Mouse (Mus musculus) left cerebral cortex, postnatal 10 days (tissue): ENCODE results near the gene Tmem238. TPM values are rescaled to one million over a fixed set of nuclear protein-coding genes. Genes with fewer than 3 reads are reported as not detected.
A peak's percentile ranks its signal among the peaks of the same experiment; 100 is the strongest.

Experiments
- DNase-seq, 2 experiments: peaks; one replicate each; pipeline ENCODE4 v3.0.0; 2021 to 2022; ENCODE audit warnings: low spot score in 2 of 2, mixed read lengths in 1 of 2; ENCODE audit errors: extremely low spot score in 1 of 2
- intact Hi-C: fragments of 180-260 bp; cut with DNase I; formaldehyde crosslinking; loops from one replicate; pipeline ENCODE4 v1.15.1; 2025
- total RNA-seq, 2 experiments: library from RNA; stranded (reverse); gene quantifications; 2 replicates each; pipeline ENCODE4 v1.2.3; 2021

Gene Tmem238
- total RNA-seq, 2 experiments from 2014 or later: 4.1 to 5.2 TPM

DNA sequence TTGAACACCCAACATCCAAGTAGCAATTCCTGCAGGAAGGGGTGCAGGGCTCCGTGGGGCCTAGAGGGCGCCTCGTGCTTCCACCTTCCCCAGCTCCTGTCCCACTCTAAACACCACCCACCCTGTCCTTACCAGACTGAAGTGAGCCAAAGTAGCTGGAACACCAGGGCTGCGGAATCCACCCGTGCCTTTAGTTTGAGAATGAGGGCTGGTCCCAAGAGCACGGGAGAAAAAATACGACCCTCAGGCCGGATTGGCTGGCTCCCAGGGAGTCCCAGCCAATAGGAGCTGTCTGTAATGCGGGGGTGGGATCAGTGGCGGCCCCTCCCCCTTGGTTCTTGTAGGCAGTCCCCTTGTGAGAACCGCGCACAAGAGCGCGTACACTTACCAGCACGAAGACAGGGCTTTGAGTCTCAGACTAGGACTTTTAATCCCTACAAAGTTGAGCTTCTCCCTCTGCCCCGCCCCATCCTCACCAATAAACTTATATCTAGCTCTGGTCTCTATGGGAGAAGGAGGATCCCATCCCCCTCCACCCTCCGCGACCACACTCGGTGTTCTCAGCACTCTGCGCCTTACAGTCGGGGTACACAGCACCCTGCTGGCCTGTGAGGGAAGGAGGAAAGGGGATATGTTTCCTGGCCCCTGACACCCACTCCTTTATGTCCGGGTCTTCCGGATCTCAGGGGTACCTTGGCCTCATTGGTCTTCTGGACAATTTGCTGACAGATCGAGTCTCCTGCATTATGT, 36.5 kb downstream of the Tmem238 start, which contains the start of gene Cox6b2:
Gene Cox6b2, minus strand, starts transcription at position 274 of the 750 bp plus-strand sequence.
- intact Hi-C loops: no loop called here
- DNase-seq: peak; percentile 69 to 93

DNA sequence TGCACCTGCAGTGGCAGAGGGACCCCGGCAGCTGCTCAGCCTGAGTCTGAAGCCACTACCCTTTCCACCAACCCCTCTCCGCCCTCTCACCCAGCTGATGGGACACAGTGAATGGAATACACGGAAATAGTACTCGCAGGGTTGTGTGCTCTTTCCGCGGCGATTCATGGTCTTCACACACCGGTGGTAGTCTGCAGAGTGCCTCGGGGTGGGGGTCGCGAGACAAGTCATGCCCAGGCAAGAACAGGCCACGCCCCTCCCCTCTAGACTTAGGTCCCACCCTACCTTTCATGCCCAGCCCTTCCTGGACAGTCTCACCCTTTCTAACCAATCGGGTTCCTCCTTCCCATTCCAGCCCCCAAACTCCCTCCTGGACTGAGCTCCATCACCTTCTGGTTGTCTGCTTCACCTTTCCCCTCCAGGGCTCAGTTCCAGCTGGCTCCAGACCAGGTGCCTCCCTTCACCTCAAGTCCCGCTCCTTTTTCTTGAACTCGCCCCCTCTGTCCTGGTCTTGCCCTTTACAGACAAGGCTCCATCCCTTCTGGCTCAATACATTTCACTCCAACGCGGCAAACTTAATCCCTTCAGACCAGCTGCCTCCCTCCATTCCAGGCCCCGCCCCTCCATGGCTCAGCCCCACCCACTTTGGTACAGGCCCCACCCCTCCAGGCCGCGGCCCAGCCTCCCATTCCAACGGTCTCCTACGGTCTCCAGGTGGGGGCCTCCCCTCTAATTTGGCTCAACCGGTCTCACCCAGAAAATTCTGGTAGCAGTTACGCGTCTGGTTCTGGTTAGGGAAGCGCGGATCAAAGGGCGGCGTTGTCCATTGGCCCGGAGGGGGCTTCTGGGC, 37.3 kb downstream of the Tmem238 start:
- intact Hi-C loops: no loop called here
- peak in 1 of 2 experiments; percentile 63 for DNase-seq

DNA sequence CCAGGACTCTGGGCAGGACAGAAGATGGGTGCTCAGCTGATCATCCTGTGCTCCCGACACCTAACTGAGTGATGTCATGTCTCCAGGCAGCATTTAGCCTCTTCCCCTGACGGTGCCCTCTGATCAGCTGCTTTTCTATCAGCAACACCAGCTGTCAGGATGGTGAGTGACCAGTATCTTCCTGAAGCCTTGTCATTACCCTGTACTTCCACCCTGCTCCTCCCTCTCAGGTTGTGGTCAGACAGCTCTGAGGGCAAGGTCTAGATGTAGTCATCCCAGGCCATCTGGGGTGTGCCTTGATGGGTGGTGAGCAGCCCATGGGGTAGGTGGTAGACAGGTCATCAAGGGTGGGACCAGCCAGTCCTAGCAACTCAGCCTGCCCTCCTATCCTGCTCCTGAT, 40.3 kb downstream of the Tmem238 start:
- intact Hi-C loops: no loop called here
- no peak for DNase-seq

DNA sequence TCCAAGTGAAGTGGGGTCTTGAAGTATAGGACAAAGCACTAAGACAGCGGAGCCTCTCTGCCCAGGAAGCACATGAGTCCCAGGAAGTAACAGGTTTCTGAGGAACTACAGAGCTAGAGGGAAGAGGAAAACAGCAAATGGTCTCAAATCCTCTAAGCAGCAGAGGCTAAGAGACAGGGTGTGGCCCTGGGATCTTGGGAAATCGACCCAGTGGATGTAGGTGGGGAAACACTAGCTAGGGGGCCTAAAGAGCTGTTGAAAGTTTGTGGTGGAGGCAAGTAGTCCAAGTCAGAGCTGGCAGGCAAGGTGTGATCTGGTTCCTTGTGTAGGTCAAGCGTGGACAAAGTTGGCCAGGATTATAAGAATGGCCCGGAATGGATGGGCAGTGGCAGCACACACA, 41.1 kb downstream of the Tmem238 start:
- intact Hi-C loops: no loop called here
- no peak for DNase-seq

DNA sequence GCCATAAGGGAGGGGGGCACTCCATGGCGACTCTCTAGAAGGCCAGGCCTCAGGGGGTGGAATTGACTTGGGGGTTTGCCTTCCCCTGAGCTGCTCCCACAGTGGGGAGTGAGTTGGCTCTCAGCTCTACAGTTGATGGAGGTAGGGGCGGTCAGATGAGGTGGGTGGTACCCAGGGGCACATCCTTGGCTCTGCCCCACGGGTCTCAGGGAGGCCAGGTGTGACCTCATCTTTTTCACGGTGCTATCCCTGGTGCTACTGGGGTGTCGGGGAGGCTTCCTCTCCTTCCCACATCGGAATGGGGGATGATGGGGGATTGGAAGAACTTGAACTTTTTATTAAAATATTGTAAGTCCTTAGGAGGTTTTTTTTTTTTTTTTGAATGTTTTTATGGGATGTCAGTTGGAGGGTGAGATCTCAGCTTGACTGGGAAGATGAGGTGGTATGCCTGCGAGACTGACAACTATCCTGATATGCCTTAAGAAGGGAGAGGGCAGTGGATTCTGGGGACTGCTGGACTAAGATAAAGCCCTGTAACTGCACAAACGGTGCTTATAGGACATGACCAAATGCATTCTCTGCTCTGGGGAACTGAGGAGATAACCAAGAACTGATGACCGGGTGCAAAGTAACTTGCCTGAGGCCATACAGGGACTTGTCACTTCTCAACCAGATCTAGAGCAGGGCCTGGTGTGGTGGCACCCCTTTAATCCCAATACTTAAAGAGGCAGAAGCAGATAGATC, 42.1 kb downstream of the Tmem238 start:
- intact Hi-C loops: no loop called here
- DNase-seq: no peak

DNA sequence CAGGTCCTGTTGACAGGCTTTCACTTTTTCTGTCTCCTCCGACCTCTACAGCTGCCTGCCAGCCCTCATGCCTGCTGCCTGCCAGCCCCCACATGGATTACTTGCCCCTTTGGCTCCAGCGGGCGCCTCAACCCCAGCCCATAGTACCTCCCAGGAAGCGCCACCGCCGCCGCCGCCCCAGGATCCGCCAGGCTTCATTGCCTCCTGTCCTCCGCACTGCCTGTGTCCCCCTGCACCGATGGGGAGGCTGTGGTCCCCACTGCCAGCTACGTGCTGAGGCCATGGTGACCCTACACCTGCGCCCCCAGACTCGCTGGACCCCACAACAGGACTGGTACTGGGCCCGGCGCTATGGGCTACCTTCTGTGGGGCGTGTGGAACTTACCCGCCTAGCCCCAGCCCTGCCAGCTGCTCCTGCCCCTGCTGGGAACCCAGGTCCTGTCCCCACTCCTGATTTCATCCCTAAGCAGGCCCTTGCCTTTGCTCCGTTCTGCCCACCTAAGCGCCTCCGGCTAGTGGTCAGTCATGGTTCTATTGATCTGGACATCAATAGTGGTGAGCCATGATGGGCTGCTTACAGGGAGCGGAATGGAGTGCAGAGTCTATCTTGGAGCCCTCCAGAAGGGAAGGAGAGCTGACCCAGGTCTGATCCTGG, 43.0 kb downstream of the Tmem238 start:
- DNase-seq: no peak
- intact Hi-C loops: no loop called here

DNA sequence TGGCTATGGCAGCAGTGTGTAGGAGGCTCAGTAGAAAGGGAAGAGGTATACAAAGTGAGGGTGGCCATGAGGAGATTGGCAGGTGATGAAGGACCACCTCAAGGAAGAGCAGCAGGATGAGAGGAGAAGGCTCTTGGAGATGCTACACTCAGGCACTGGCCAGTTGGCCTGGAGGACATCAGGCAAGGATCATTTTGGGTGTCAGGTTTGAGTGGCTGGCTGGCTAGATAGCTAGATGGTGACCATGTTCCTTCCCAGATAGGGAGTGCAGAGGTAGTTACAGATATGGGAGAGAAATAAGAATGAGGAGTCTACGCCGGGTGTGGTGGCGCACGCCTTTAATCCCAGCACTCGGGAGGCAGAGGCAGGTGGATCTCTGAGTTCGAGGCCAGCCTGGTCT, 44.6 kb downstream of the Tmem238 start:
- intact Hi-C loops: no loop called here
- no peak for DNase-seq

DNA sequence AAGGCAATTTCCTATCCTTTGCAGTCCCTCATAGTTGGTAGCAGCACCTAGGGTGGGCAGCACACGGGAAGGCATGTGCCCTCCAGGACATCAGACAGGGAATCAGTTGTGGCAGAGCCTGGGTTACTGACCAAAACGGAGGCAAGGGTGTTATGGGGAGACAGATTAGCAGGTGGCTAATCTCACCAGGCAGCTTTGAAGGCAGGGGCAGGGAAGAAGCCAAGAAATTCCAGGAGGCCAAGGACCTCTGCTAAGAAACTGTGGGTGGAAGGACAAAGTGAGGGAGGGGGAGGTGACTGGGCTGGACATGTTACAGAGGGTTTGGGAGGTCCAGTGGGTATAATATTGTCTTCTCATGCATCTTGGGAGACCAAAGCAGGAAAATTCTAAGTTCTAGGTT, 46.1 kb downstream of the Tmem238 start:
- intact Hi-C loops: no loop called here
- no peak for DNase-seq

DNA sequence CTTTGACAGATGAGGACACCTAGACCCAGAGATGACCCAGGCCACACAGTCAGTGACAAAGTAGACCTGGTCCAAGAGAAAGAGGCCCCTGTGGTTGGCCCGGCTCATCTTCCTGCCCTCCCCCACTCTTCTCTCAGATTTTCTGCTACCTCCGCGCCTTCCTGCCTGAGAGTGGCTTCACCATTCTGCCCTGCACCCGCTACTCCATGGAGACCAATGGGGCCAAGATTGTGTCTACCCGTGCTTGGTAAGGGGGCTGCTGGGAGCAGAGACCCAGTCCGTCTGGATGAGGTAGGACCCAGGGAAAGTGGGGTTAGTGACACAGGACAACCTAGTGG, 47.0 kb downstream of the Tmem238 start:
- intact Hi-C loops: no loop called here
- DNase-seq: no peak

DNA sequence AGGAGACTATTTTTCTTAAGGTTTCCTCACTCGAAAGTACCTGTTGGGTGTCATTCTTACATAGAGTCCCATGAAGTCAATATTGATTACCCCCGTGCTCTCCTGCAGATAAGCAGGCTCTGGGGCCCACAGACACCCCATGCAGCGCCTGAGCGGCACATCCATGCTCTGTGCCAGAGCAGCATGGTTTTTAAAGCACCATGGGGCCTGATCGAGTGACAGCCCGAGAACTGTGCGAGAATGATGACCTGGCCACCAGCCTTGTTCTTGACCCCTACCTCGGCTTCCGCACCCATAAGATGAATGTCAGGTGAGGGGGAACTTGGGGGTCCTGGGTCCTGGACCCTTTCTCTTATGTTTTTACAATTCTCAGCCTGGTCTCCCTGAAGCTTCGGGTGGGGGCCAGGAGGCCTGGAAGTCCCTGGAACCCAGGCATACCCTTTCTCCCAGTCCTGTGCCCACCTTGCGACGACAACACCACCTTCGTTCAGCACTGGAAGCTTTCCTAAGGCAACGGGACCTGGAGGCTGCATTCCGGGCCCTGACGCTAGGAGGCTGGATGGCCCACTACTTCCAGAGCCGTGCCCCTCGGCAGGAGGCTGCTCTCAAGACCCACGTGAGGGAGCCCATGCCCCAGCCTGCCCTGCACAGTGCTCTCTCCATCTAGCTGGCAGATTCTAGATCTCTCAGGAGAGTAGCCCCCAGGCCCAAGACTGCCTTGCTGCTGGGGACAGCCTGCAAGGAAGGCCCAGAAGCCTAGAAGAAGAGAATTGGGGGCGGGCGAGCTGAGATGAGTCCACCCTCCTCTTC, 47.6 kb downstream of the Tmem238 start:
- no peak for DNase-seq
- intact Hi-C loops: loop anchor here (2.0 kb wide), 1 partner anchor 51 kb away; the partner anchor contains the start of gene Rpl28

DNA sequence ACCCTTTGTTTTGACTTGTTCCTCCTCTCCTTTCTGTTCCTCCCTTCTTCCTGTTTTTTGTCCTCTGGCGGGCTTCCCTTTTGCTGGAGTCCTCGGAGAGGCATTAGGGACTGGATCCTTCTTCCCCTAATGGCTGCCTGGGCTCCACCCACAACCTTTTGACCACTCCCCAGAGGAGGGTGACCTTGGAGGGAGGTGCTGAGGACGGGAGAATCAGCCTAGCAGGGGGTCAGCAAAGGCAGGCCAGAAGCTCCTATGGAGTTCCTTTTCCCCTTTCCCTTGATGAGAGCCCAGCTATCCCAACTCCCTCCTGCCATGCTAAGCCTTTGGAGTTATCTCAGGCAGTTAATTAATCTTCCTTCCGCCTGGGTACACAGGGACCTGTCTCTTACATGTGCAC, 48.3 kb downstream of the Tmem238 start:
- DNase-seq: peak in 1 of 2 experiments; percentile 81
- intact Hi-C loops: loop anchor here (2.0 kb wide), 1 partner anchor 52 kb away; the partner anchor contains the start of gene Rpl28

DNA sequence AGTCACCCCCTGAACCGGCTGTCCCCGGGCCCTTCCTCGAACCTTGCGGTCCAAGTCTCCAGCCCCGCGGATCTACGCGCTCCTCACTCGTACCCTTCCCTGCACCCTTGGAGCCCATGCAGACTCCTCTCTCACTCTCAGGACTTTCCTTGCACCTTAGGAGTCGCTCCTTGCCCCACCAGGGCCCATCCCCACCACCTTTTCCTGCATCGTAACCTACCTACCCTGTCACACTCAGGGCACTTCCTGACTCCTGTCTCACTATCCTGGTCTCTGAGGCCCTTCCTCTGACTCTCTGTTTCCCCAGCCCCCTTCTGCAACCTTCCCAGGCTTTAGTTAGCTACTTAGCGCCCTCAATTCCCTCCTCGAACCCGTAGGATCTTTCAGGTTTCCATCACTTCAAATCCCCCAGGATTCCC, 49.1 kb downstream of the Tmem238 start:
- no peak for DNase-seq
- intact Hi-C loops: loop anchor here (2.0 kb wide), 1 partner anchor 52 kb away; the partner anchor contains the start of gene Rpl28

DNA sequence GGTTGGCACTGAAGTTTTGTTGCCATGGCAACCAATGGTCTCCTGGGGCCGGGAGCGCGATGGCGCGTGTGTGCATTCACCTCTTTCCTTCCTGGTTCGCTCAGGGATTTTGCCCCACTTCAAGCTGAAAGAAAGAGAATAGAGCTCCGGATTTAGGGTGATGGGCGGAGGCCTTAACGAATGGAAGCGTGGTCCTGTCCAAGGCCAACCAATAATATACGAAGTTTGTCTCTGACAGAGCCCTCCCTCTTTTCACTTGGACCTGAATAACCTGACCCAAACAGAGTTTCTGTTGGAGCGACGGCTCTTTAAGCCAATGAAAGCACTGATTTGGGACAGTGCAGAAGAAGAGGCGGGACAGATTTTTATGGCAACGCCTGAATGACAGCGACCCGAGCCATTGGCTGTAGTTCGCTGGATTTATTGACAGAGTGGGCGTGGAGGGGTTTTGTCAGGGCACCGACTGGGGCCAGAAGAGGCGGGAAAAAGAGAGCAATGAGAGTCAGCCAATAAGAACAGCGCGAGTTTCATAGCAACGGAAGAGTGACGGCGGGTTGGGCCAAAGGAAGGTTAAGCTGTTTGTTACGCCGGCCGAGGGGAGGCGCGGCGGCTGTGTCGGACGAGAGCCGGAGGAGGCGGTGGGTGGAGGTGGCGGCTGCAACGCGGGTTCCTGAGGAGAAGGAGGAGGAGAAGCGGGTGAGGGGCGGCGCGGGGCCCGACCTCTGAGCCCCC, 49.7 kb downstream of the Tmem238 start, which contains the start of gene Kmt5c:
Gene Kmt5c, plus strand, starts transcription at position 572 of the 732 bp plus-strand sequence.
- DNase-seq: peak; percentile 98 to 100

DNA sequence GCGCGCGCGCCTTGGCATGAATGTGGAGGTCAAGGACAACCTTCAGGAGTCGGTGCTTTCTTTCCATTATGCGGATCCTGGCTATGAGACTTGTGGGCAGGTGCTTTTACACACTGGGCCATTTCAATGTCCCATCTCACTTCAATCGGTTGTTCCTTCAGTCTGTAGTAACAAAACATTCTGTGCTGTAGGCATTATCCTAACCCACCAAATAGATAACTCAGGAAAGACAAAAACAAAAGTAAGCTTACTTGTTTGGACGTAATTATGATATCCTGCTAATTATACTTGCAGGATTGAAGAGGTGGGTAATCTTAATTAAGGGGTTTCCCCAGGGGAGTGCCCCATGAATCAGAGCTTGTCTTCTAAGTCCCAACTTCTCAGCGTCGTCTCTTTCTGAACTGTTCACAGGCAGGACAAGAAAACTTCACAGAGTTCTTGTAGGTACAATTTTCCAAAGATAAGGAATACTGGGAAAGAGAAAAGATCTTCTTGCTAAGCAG, 50.4 kb downstream of the Tmem238 start:
- intact Hi-C loops: no loop called here

More for the DNA sequence above, 49.7 kb downstream of the Tmem238 start, which contains the start of gene Kmt5c:
- intact Hi-C loops: loop anchor here (2.0 kb wide), 1 partner anchor 53 kb away; the partner anchor contains the start of gene Rpl28

More for the DNA sequence above, 50.4 kb downstream of the Tmem238 start:
- DNase-seq: no peak
